Mouse (Mus musculus): ENCODE results near the gene Myo5a. TPM values are rescaled to one million over a fixed set of nuclear protein-coding genes. Genes with fewer than 3 reads are reported as not detected.

The Myo5a gene
- 29.5 and 35.6 TPM in 2 replicates for polyA plus RNA-seq (2015; fragmentation: Nextera tagmentation; extraction: Ambion mirVana)

DNA sequence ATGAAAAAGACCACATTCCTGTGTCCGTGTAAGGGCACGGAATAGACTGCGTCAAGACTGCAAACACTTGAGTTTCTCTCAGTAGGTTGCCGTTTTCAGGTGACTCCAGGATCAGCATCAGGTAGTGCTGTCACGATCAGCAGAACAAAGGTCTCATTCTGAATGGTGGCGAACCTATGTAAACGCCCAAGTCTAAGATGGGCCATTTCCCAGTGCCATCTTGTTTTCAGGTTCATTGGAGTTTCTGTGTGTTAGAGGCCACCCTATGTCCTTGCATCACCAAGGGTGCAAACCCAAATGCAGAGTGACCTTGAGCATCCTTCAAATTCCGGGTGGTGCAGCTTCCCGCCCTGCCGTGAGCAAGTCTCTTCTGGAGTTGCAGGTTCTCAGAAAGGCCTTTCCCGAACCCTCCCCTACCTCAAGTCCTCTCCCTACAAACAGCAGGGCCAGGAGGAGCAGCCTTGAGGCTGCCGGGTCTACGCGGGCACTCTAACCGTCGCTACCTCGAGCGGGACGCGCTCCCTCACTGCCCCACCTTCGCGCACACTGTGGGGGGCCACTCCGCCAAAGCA is at the start of gene Myo5a:
Myo5a (plus strand) TSS at position 559 of the 572 bp plus-strand sequence.
- no peaks in the 10 kb centered on the region for H3K36me3 ChIP-seq
- H3K4me2 ChIP-seq, result peak within 1 kb of the TSS; percentile 68
- no peaks in the 10 kb centered on the region for H3K27me3 ChIP-seq (replicated peaks)
- H3K9ac ChIP-seq (replicated peaks), result peak within 1 kb of the TSS; percentile 98
- H3K9me3 ChIP-seq (replicated peaks), result no peaks in the 10 kb centered on the region
- 20% methylated on average over 23 of the region's 23 CpGs for WGBS
- ATAC-seq (ENCODE audit: low FRiP score), result peak; percentile 73
- peak within 1 kb of the TSS; percentile 98 for H3K27ac ChIP-seq (replicated peaks)
- H3K4me3 ChIP-seq (replicated peaks), result peak within 1 kb of the TSS; percentile 86
- peaks cover 23% of the 10 kb centered on the region for H3K4me1 ChIP-seq

DNA sequence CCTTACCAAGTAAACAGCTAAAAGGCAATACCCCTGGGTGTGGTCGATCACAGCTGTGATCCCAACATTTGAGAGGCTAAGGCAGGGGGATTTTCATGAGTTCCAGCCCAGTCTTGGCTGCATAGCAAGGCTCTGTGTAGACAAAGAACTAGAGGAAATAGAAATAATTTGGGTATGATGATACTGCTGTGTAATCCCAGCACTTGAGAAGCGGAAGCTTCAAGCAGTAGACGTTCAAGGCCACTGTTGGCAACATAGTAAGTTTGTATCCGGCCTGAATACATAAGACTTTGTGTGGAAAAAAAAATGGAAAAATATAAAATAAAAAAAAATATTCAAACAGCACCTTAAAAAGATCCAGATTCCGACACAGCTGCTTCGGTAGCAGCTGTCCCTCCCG is 48.3 kb upstream of the Myo5a start:
- no peak overlapping the region for H3K9ac ChIP-seq (replicated peaks)
- H3K9me3 ChIP-seq (replicated peaks), result no peaks in the 10 kb centered on the region
- H3K4me1 ChIP-seq, result no peaks in the 10 kb centered on the region
- H3K27ac ChIP-seq (replicated peaks), result no peak overlapping the region
- 92% methylated on average over 7 of the region's 7 CpGs for WGBS
- no peak overlapping the region for H3K4me3 ChIP-seq (replicated peaks)
- no peak overlapping the region for H3K4me2 ChIP-seq
- H3K36me3 ChIP-seq, result peaks cover 43% of the 10 kb centered on the region
- ATAC-seq (ENCODE audit: low FRiP score), result no peak
- H3K27me3 ChIP-seq (replicated peaks), result no peaks in the 10 kb centered on the region

DNA sequence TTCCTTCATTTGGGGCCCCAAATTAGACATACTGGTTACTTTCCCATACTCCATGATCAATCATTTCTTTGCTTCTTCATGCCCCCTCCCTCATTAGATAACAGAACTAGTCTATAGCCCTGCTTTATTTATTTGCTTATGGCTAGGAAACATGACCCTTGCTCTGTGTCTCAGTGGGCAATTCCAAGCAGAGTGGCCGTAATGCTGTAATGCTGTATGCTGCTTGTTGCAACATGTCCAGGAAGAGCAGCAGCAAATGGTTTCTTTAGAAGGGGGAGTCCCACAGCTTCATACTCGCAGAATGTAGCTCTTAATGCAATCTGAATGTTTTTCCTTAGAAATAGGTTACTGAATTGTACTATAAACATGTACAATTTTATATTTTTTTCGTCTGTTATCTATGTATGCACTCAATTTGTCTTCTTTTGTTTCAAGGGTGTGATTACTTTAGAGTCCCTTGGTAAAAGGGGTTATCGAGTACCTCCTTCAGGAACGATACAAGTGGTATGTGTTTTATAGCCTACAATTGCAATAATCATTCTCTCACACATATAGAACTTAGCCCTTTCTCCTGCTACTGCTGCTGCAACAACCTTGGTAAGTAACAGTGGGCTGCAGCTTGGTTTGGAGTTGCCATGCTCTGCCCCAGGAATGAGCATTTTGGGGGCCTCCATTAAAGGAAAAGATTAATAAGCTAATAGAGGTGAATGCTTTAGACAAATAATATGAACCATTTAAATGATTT is 47.5 kb upstream of the Myo5a start:
- Histone ChIP-seq H3K27me3 (replicated peaks) (no peaks in the 10 kb centered on the region), H3K27ac (replicated peaks) (no peak overlapping the region), H3K36me3 (peaks cover 41% of the 10 kb centered on the region), H3K4me3 (replicated peaks) (no peak overlapping the region), H3K4me1 (no peaks in the 10 kb centered on the region), H3K9ac (replicated peaks) (no peak overlapping the region), H3K4me2 (no peak overlapping the region), H3K9me3 (replicated peaks) (no peaks in the 10 kb centered on the region)
- 61% methylated on average over 5 of the region's 5 CpGs for WGBS
- ATAC-seq (ENCODE audit: low FRiP score), result no peak

DNA sequence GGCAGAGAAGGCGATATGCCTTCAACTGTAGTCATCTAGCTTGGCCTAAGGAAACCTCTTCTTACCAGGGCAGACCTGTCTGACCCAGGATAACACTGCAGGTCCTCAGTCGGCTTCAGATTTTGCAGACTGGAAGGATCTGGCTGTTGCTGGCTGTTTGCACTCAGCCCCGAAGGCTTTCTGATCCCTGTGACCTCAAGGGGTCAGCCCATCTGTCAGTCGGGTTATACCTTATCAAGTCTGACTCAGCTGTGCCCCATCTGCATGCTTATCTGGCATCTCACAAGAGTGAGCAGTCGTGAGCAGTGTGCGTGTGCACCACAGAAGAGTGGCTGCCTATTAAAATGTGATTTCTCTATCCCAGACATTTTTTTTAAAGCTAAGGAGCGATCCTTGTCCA is 46.7 kb upstream of the Myo5a start:
- Histone ChIP-seq H3K9me3 (replicated peaks) (no peaks in the 10 kb centered on the region), H3K9ac (replicated peaks) (no peak overlapping the region), H3K27ac (replicated peaks) (no peak overlapping the region), H3K4me2 (no peak overlapping the region), H3K27me3 (replicated peaks) (no peaks in the 10 kb centered on the region), H3K4me1 (no peaks in the 10 kb centered on the region), H3K4me3 (replicated peaks) (no peak overlapping the region), H3K36me3 (peaks cover 41% of the 10 kb centered on the region)
- 61% methylated on average over 7 of the region's 7 CpGs for WGBS
- ATAC-seq (ENCODE audit: low FRiP score), result no peak

DNA sequence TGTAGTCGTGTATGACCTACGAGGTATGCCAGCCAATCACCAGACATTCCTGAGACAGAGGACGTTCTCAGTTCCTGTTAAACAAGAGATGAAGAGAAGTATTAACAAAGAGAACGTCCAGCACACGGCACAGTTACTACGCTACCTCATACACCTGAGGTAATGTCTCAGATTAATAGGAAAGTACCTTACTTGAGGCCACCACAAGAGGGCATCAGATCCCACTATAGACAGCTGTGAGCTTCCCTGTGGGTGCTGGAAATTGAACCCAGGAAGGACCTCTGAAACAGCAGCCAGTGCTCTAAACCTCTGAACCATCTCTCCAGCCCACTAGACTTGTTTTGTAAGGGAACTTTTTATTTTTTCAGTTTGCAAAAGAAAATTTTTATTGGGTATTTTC is 45.1 kb upstream of the Myo5a start:
- WGBS, result 76% methylated on average over 6 of the region's 6 CpGs
- H3K9ac ChIP-seq (replicated peaks), result no peak overlapping the region
- peaks cover 34% of the 10 kb centered on the region for H3K36me3 ChIP-seq
- H3K9me3 ChIP-seq (replicated peaks), result no peaks in the 10 kb centered on the region
- no peak for ATAC-seq (ENCODE audit: low FRiP score)
- H3K4me3 ChIP-seq (replicated peaks), result no peak overlapping the region
- no peak overlapping the region for H3K27ac ChIP-seq (replicated peaks)
- no peaks in the 10 kb centered on the region for H3K27me3 ChIP-seq (replicated peaks)
- no peak overlapping the region for H3K4me2 ChIP-seq
- no peaks in the 10 kb centered on the region for H3K4me1 ChIP-seq

DNA sequence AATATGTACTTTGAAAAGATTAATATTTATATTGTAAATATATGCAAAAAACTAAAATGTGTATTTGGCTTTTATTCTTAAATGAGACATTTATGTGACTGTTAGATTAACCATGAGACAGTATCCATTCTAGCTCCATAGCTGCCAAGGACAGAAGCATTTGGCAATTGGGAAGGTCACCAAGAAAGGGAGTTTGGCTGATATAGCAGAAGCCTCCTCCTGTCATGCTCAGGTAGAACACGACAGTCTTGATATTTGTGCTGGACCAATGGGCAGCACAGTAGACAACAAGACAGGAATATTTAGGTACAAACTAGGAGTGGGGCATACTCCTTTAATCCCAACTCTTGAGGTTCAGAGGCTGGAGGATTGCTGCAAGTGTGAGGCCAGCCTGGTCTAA is 38.4 kb upstream of the Myo5a start:
- no peak for ATAC-seq (ENCODE audit: low FRiP score)
- Histone ChIP-seq H3K4me2 (no peak overlapping the region), H3K27ac (replicated peaks) (no peak overlapping the region), H3K9me3 (replicated peaks) (no peaks in the 10 kb centered on the region), H3K27me3 (replicated peaks) (no peaks in the 10 kb centered on the region), H3K36me3 (peaks cover 27% of the 10 kb centered on the region), H3K9ac (replicated peaks) (no peak overlapping the region), H3K4me1 (no peaks in the 10 kb centered on the region), H3K4me3 (replicated peaks) (no peak overlapping the region)
- 94% methylated on average over 1 of the region's 1 CpGs for WGBS

DNA sequence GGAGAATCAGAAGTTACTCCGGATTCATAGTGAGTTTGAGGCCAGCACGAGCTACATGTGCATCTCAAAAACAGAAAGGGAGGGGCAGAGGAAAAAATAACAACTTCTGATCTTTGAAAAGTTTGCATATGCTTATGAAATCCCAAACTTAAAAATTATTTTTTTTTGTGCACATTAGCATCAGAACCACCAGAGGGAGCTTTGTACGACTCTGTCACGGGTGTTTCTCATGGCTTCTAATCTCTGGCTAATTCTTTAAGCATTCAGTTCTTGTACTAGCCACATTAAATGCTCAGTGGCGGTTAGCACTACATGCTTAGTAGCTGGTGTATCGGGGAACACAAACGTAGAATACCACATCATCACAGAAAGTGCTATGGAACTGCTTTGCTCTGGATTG is 37.7 kb upstream of the Myo5a start:
- Histone ChIP-seq H3K27ac (replicated peaks) (no peak overlapping the region), H3K36me3 (peaks cover 26% of the 10 kb centered on the region), H3K9me3 (replicated peaks) (no peaks in the 10 kb centered on the region), H3K27me3 (replicated peaks) (no peaks in the 10 kb centered on the region), H3K4me1 (no peaks in the 10 kb centered on the region), H3K9ac (replicated peaks) (no peak overlapping the region), H3K4me2 (no peak overlapping the region), H3K4me3 (replicated peaks) (no peak overlapping the region)
- no peak for ATAC-seq (ENCODE audit: low FRiP score)
- WGBS, result 53% methylated on average over 7 of the region's 7 CpGs

DNA sequence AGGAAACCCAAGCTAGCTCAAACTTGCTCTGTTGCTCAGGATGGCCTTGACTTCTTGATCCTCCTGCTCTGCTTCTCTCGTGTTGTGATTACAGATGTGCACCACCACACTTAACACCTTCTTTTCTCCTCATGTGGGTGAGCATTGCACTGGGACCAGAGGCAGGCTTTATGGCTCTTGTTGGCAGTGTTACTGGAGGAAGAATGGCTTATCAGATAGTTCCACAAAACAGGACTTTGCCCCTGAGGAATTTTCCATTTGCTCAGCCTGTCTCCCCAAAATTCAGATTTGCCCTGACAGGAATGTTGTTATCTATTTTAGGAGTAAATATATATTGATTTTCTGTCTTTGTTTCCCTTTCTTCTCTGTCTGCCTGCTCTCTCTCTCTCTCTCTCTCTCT is 36.1 kb upstream of the Myo5a start:
- H3K4me2 ChIP-seq, result no peak overlapping the region
- H3K4me1 ChIP-seq, result peaks cover 12% of the 10 kb centered on the region
- ATAC-seq (ENCODE audit: low FRiP score), result no peak
- no peaks in the 10 kb centered on the region for H3K27me3 ChIP-seq (replicated peaks)
- H3K9ac ChIP-seq (replicated peaks), result no peak overlapping the region
- no peaks in the 10 kb centered on the region for H3K9me3 ChIP-seq (replicated peaks)
- WGBS, result 47% methylated on average over 1 of the region's 1 CpGs
- peaks cover 16% of the 10 kb centered on the region for H3K36me3 ChIP-seq
- H3K4me3 ChIP-seq (replicated peaks), result no peak overlapping the region
- H3K27ac ChIP-seq (replicated peaks), result no peak overlapping the region

DNA sequence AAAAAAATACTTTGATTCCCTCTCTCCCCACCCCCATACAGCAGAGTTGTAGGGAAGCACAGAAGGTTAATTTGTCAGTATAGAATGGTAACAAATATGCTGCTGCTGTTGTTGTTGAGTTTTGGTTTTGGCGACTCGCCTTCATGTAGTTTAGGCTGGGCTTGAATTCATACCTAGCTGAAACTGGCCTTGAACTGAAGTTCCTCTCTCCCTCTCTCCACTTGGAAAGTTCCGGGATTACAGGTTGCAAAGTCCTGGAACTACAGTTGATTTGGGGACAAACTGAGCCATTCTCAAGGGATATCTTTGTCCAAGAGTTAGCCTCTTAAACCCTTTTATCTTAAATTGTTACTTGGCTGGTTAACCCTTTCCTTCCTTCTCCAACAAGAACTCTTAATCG is 34.9 kb upstream of the Myo5a start:
- H3K27me3 ChIP-seq (replicated peaks), result no peaks in the 10 kb centered on the region
- H3K36me3 ChIP-seq, result peaks cover 7% of the 10 kb centered on the region; the same call in 1 of the 2 replicates
- H3K27ac ChIP-seq (replicated peaks), result no peak overlapping the region
- peaks cover 21% of the 10 kb centered on the region for H3K4me1 ChIP-seq
- H3K4me3 ChIP-seq (replicated peaks), result no peak overlapping the region
- H3K4me2 ChIP-seq, result no peak overlapping the region
- H3K9ac ChIP-seq (replicated peaks), result no peak overlapping the region
- no peaks in the 10 kb centered on the region for H3K9me3 ChIP-seq (replicated peaks)
- 85% methylated on average over 4 of the region's 4 CpGs for WGBS
- ATAC-seq (ENCODE audit: low FRiP score), result no peak

DNA sequence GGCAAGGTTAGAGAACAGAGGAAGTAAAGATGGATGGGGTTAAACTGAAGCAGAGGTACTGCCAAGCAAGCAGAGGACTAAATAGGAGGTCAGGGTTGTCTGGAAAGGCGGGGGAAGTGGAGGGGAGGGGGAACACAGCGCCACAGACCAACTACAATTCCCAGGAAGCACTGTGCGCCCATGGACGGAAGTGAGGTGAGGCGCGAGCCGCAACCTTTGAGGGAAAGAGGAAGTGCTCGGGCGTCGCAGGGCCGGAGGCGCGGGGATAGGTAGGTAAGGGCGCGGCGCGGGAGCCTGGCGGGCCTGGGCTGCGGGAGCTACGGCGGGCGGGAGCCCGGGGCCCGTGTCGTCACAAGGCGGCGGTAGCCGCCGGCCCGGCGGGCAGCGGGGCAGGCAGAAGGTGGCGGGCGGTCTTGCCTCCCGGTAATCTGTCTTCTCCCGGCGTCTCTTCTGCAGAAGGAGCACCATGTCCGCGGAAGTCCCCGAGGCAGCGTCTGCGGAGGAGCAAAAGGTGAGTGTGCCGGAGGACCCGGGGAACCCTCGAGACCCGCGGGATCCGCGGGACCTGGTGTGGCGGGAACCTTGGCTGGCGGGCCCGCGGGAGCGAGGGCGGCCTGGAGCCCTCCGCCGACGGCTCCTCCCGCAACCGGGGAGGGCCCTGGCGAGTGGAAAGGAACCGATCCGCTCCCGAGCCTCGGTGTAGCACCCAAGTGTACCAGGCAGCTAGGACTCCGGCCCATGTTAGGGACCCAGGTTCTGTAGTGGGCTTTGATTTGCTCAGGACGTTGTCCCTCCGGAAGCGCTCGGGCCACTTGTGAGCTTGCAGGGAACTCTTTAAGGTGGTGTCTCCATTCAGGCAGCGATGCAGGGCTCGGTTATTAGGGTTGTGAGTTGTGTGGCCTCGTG is 33.1 kb upstream of the Myo5a start, which contains the start of gene Arpp19:
Arpp19 (plus strand) TSS at position 164 of the 906 bp plus-strand sequence.
- Histone ChIP-seq H3K4me1 (peaks cover 21% of the 10 kb centered on the region), H3K27ac (replicated peaks) (peak within 1 kb of the TSS; percentile 82), H3K4me2 (peak within 1 kb of the TSS; percentile 68), H3K4me3 (replicated peaks) (peak within 1 kb of the TSS; percentile 91), H3K27me3 (replicated peaks) (no peaks in the 10 kb centered on the region), H3K9ac (replicated peaks) (peak within 1 kb of the TSS; percentile 91), H3K36me3 (no peaks in the 10 kb centered on the region), H3K9me3 (replicated peaks) (no peaks in the 10 kb centered on the region)
- under 1% methylated on average over 71 of the region's 73 CpGs for WGBS
- peak; percentile 95 for ATAC-seq (ENCODE audit: low FRiP score)

DNA sequence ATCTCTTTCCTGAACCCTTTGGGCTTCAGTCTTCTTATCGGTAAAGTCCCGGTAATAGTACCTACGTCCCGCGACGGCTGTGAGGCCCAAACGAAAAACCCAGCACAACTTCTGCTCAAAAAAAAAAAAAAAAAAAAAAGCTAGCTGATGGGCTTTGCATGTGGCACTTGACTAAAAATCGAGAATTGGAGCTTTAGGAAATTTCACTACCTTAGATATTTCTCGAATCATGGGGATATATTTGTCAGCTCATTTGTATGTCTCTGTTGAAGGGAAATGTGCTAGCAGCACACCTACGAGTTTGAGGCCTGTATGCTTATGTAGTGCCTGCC is 32.5 kb upstream of the Myo5a start:
- Histone ChIP-seq H3K27ac (replicated peaks) (0 out of 2 replicates have a peak overlapping the region, but pooled peaks have one; percentile 82), H3K9ac (replicated peaks) (peak overlapping the region; percentile 91), H3K27me3 (replicated peaks) (no peaks in the 10 kb centered on the region), H3K4me1 (peaks cover 21% of the 10 kb centered on the region), H3K4me3 (replicated peaks) (peak overlapping the region; percentile 91), H3K9me3 (replicated peaks) (no peaks in the 10 kb centered on the region), H3K36me3 (no peaks in the 10 kb centered on the region), H3K4me2 (peak overlapping the region; percentile 68)
- under 1% methylated on average over 10 of the region's 10 CpGs for WGBS
- ATAC-seq (ENCODE audit: low FRiP score), result no peak

Data from neural tube, embryonic 15.5 days (tissue).